In the genomic region with DNA sequence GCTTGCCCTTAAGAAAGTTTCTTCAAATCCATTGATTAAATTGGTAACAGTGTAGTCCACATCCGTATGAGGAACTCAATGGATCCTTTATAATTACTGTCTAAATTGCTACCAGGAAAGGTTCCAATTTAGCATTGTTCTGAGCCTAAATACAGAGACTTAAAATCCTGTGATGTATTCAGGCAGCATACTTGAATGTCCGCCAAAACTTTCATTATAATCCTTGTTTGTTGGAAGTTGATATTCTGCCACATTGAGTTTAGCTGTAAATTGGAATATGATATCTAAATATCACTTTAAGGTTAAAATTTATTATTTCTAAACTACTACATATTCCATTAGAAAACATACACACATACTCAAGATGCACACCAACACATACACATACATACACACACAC, we compare ENCODE assay signal across 27 mouse cellular contexts. TPM values are rescaled to one million over a fixed set of nuclear protein-coding genes. Genes with fewer than 3 reads are reported as not detected.
DNase-seq lines count a peak whose midpoint lies in the region; ATAC-seq and TF ChIP-seq lines count a peak whose summit lies in the region.
"Had no signal": no experiment of that assay in that cellular context is flagged by ENCODE, and none has a peak within 500 bp of the region (broad histone marks: within the 10 kb centered on the region; RNA-seq: fewer than 3 reads in every experiment).

No protein-coding gene starts in this region.

- WGBS in forebrain, embryonic 14.5 days, result 49% methylated on average over 2 of the region's 2 CpGs
- 88% methylated on average over 2 of the region's 2 CpGs for WGBS in forebrain, embryonic 10.5 days
- WGBS in lung, embryonic 14.5 days, result 73% methylated on average over 2 of the region's 2 CpGs
- 71% methylated on average over 2 of the region's 2 CpGs for WGBS in lung, adult 2 months
- 42% methylated on average over 2 of the region's 2 CpGs for WGBS in embryonic facial prominence, embryonic 14.5 days

- no peak for ATAC-seq in forebrain, embryonic 14.5 days
- ATAC-seq in lung, embryonic 14.5 days (ENCODE audit: insufficient read depth), result no peak
- no peak for ATAC-seq in embryonic facial prominence, embryonic 14.5 days (ENCODE audit: low read depth)
- ATAC-seq: hindbrain, postnatal 0 days; inflammation-experienced regulatory T-cells, adult 6 months; intestine, embryonic 16.5 days had no signal

- H3K9me3 ChIP-seq in forebrain, embryonic 14.5 days (replicated peaks; ENCODE audit: control insufficient read depth, low read length), result no peaks in the 10 kb centered on the region
- no peaks in the 10 kb centered on the region for H3K9me3 ChIP-seq in forebrain, embryonic 10.5 days
- no peaks in the 10 kb centered on the region for H3K9me3 ChIP-seq in lung, embryonic 14.5 days (ENCODE audit: low read depth, low read length)
- H3K9me3 ChIP-seq in embryonic facial prominence, embryonic 14.5 days (ENCODE audit: control insufficient read depth, low read length), result no peaks in the 10 kb centered on the region
- H3K9me3 ChIP-seq: embryonic facial prominence, embryonic 15.5 days; forebrain, embryonic 12.5 days; heart, embryonic 10.5 days; heart, embryonic 13.5 days had no signal

- peak; percentile 30 for DNase-seq in forebrain, embryonic 14.5 days (ENCODE audit: low spot score)
- no peak for DNase-seq in forebrain, embryonic 10.5 days (ENCODE audit: extremely low spot score, low spot score)
- DNase-seq in lung, embryonic 14.5 days, result peak; percentile 68
- DNase-seq in lung, adult 2 months, result no peak
- DNase-seq in embryonic facial prominence, embryonic 14.5 days (ENCODE audit: low spot score), result peak; percentile 82
- DNase-seq in spleen, adult 18-20 months, result no peak
- no peak for DNase-seq in kidney, adult 11 months
- DNase-seq: adrenal gland, adult 2 months; adrenal gland, postnatal 14 days; B cell, adult 2 months; cerebellum, adult 18-20 months; cerebellum, adult 9-10 months; cerebellum, postnatal 25 days; gastrocnemius, postnatal 25 days; heart, adult 18-20 months; heart, postnatal 14 days; heart, postnatal 4 days had no signal

- TF ChIP-seq CTCF in lung, embryonic 14.5 days (IDR thresholded peaks at IDR 0.05; ENCODE audit: low read depth), result no peak
- no peak for TF ChIP-seq CTCF in lung, adult 2 months (IDR thresholded peaks at IDR 0.05; ENCODE audit: insufficient read depth, low read length)

- H3K4me3 ChIP-seq in forebrain, embryonic 14.5 days (ENCODE audit: low read depth, low read length), result no peak overlapping the region
- H3K4me3 ChIP-seq in forebrain, embryonic 10.5 days, result no peak overlapping the region
- no peak overlapping the region for H3K4me3 ChIP-seq in lung, embryonic 14.5 days (ENCODE audit: low read depth, low read length)
- H3K4me3 ChIP-seq in lung, adult 2 months (replicated peaks; ENCODE audit: extremely low read depth, low read depth, low read length), result no peak overlapping the region
- H3K4me3 ChIP-seq in embryonic facial prominence, embryonic 14.5 days (ENCODE audit: low read depth, low read length), result no peak overlapping the region
- H3K4me3 ChIP-seq: embryonic facial prominence, embryonic 15.5 days; forebrain, embryonic 12.5 days; heart, embryonic 10.5 days; heart, embryonic 13.5 days had no signal

- H3K4me2 ChIP-seq in forebrain, embryonic 14.5 days (ENCODE audit: low read length), result no peak overlapping the region
- no peak overlapping the region for H3K4me2 ChIP-seq in lung, embryonic 14.5 days
- no peak overlapping the region for H3K4me2 ChIP-seq in embryonic facial prominence, embryonic 14.5 days (ENCODE audit: low read depth, low read length)
- H3K4me2 ChIP-seq: embryonic facial prominence, embryonic 15.5 days; forebrain, embryonic 12.5 days; heart, embryonic 13.5 days; hindbrain, embryonic 14.5 days had no signal

- no peaks in the 10 kb centered on the region for H3K27me3 ChIP-seq in forebrain, embryonic 14.5 days (replicated peaks; ENCODE audit: control insufficient read depth, insufficient read depth, low read length)
- H3K27me3 ChIP-seq in forebrain, embryonic 10.5 days (ENCODE audit: poor library complexity, severe bottlenecking), result no peaks in the 10 kb centered on the region
- no peaks in the 10 kb centered on the region for H3K27me3 ChIP-seq in lung, embryonic 14.5 days (ENCODE audit: insufficient read depth, low read length)
- H3K27me3 ChIP-seq in embryonic facial prominence, embryonic 14.5 days (replicated peaks; ENCODE audit: control insufficient read depth, insufficient read depth, low read length), result no peaks in the 10 kb centered on the region
- H3K27me3 ChIP-seq: CH12.LX; embryonic facial prominence, embryonic 15.5 days; forebrain, embryonic 12.5 days; heart, embryonic 13.5 days had no signal

- no peaks in the 10 kb centered on the region for H3K36me3 ChIP-seq in forebrain, embryonic 14.5 days (ENCODE audit: control insufficient read depth, insufficient read depth, low read length)
- H3K36me3 ChIP-seq in forebrain, embryonic 10.5 days (replicated peaks), result no peaks in the 10 kb centered on the region
- H3K36me3 ChIP-seq in lung, embryonic 14.5 days (ENCODE audit: insufficient read depth), result no peaks in the 10 kb centered on the region
- no peaks in the 10 kb centered on the region for H3K36me3 ChIP-seq in embryonic facial prominence, embryonic 14.5 days (ENCODE audit: control insufficient read depth, insufficient read depth, low read length)
- H3K36me3 ChIP-seq: embryonic facial prominence, embryonic 15.5 days; forebrain, embryonic 12.5 days; G1E; heart, embryonic 10.5 days; heart, embryonic 13.5 days had no signal

- no peak for TF ChIP-seq POLR2A in lung, adult 2 months (IDR thresholded peaks at IDR 0.05; ENCODE audit: borderline replicate concordance, extremely low read depth, low read depth, low read length)

- no peak overlapping the region for H3K27ac ChIP-seq in forebrain, embryonic 14.5 days (ENCODE audit: low read depth, low read length)
- H3K27ac ChIP-seq in forebrain, embryonic 10.5 days, result no peak overlapping the region
- H3K27ac ChIP-seq in lung, embryonic 14.5 days (ENCODE audit: low read depth), result no peak overlapping the region
- no peak overlapping the region for H3K27ac ChIP-seq in embryonic facial prominence, embryonic 14.5 days (replicated peaks; ENCODE audit: low read depth, low read length)
- H3K27ac ChIP-seq: embryonic facial prominence, embryonic 15.5 days; forebrain, embryonic 12.5 days; heart, embryonic 10.5 days; heart, embryonic 13.5 days; hindbrain, embryonic 14.5 days; hindbrain, postnatal 0 days had no signal

- no peak overlapping the region for H3K9ac ChIP-seq in forebrain, embryonic 14.5 days (ENCODE audit: low read length)
- H3K9ac ChIP-seq in lung, embryonic 14.5 days, result no peak overlapping the region
- no peak overlapping the region for H3K9ac ChIP-seq in embryonic facial prominence, embryonic 14.5 days (ENCODE audit: low read depth, low read length)
- H3K9ac ChIP-seq: embryonic facial prominence, embryonic 15.5 days; forebrain, embryonic 12.5 days; heart, embryonic 13.5 days; hindbrain, embryonic 14.5 days had no signal

- no peaks in the 10 kb centered on the region for H3K4me1 ChIP-seq in forebrain, embryonic 14.5 days (ENCODE audit: control insufficient read depth, insufficient read depth, low read length)
- no peaks in the 10 kb centered on the region for H3K4me1 ChIP-seq in forebrain, embryonic 10.5 days
- H3K4me1 ChIP-seq in lung, embryonic 14.5 days (ENCODE audit: insufficient read depth), result no peaks in the 10 kb centered on the region
- H3K4me1 ChIP-seq in lung, adult 2 months (ENCODE audit: control insufficient read depth, insufficient read depth, low read length), result no peaks in the 10 kb centered on the region
- H3K4me1 ChIP-seq in embryonic facial prominence, embryonic 14.5 days (ENCODE audit: control insufficient read depth, insufficient read depth, low read length), result peaks cover 10% of the 10 kb centered on the region; the same call in 1 of the 2 replicates
- H3K4me1 ChIP-seq: forebrain, embryonic 12.5 days; heart, embryonic 10.5 days; heart, embryonic 13.5 days had no signal

RNA-seq across cellular contexts. Expression of a gene that starts 57.1 kb away (rescaled TPM):
- polyA plus RNA-seq in forebrain, embryonic 14.5 days (2014; fragmentation: Nextera tagmentation; extraction: Ambion mirVana), result 15.0 and 20.7 TPM in 2 replicates
- 18.3 and 18.8 TPM in 2 replicates for polyA plus RNA-seq in forebrain, embryonic 10.5 days (2016; fragmentation: Nextera tagmentation; extraction: Ambion mirVana)
- polyA plus RNA-seq in lung, embryonic 14.5 days (2014; fragmentation: Nextera tagmentation; extraction: Ambion mirVana), result 23.1 and 24.1 TPM in 2 replicates
- polyA plus RNA-seq in lung, adult 2 months (2012; rRNA removed), result 4.3 and 6.7 TPM in 2 replicates
- polyA plus RNA-seq in embryonic facial prominence, embryonic 14.5 days (2014; fragmentation: Nextera tagmentation; extraction: Ambion mirVana), result 17.6 and 19.2 TPM in 2 replicates
- polyA plus RNA-seq: G1E; inflammation-experienced regulatory T-cells, adult 6 months had no signal

Comparison
In these comparisons a context has a peak if more than half of its experiments do, and no peak if none do; other contexts are left out.
1. DNase-seq: peak in forebrain, embryonic 14.5 days (single experiment), lung, embryonic 14.5 days (single experiment) and embryonic facial prominence, embryonic 14.5 days (single experiment); none in forebrain, embryonic 10.5 days (single experiment), lung, adult 2 months (single experiment), spleen, adult 18-20 months (0 of 2) and kidney, adult 11 months (single experiment).